Mouse (Mus musculus): ENCODE results near the gene Gm20388. TPM values are rescaled to one million over a fixed set of nuclear protein-coding genes. Genes with fewer than 3 reads are reported as not detected.

Gene Gm20388
- polyA plus RNA-seq, 1 experiment from 2014 or later = 5.5 TPM

GRCm38 (mm10) chr8:123787254-123787897, 3876.7 kb downstream of the Gm20388 start:
- no peak overlapping the region for H3K4me3 ChIP-seq
- no peaks in the 10 kb centered on the region for H3K36me3 ChIP-seq (replicated peaks)
- DNase-seq (ENCODE audit: extremely low spot score, low spot score) = no peak
- WGBS = 69% methylated on average over 21 of the region's 21 CpGs
- H3K9me3 ChIP-seq = no peaks in the 10 kb centered on the region
- H3K4me1 ChIP-seq = peaks cover 47% of the 10 kb centered on the region
- H3K27ac ChIP-seq = no peak overlapping the region
- H3K27me3 ChIP-seq (ENCODE audit: poor library complexity, severe bottlenecking) = peaks cover 14% of the 10 kb centered on the region; the same call in 1 of the 2 replicates

- H3K4me1 ChIP-seq = peaks cover 53% of the 10 kb centered on the region
- no peaks in the 10 kb centered on the region for H3K36me3 ChIP-seq (replicated peaks)
- H3K27me3 ChIP-seq (ENCODE audit: poor library complexity, severe bottlenecking) = peaks cover 23% of the 10 kb centered on the region; the same call in 1 of the 2 replicates
- H3K9me3 ChIP-seq = no peaks in the 10 kb centered on the region
- 64% methylated on average over 14 of the region's 14 CpGs for WGBS
- H3K4me3 ChIP-seq = no peak overlapping the region
- no peak for DNase-seq (ENCODE audit: extremely low spot score, low spot score)
- no peak overlapping the region for H3K27ac ChIP-seq
These were observed 3878.0 kb downstream of the Gm20388 start for GRCm38 (mm10) chr8:123788416-123789170.

- no peaks in the 10 kb centered on the region for H3K9me3 ChIP-seq
- peaks cover 23% of the 10 kb centered on the region; the same call in 1 of the 2 replicates for H3K27me3 ChIP-seq (ENCODE audit: poor library complexity, severe bottlenecking)
- no peaks in the 10 kb centered on the region for H3K36me3 ChIP-seq (replicated peaks)
- 76% methylated on average over 9 of the region's 9 CpGs for WGBS
- H3K4me3 ChIP-seq = no peak overlapping the region
- peaks cover 54% of the 10 kb centered on the region for H3K4me1 ChIP-seq
- no peak overlapping the region for H3K27ac ChIP-seq
- no peak for DNase-seq (ENCODE audit: extremely low spot score, low spot score)
These were observed 3878.8 kb downstream of the Gm20388 start for GRCm38 (mm10) chr8:123789461-123789860.

GRCm38 (mm10) chr8:123789970-123790369, 3879.3 kb downstream of the Gm20388 start:
- Histone ChIP-seq H3K4me1 (peaks cover 58% of the 10 kb centered on the region), H3K27me3 (ENCODE audit: poor library complexity, severe bottlenecking) (peaks cover 23% of the 10 kb centered on the region; the same call in 1 of the 2 replicates), H3K4me3 (no peak overlapping the region), H3K27ac (peak overlapping the region; percentile 90), H3K36me3 (replicated peaks) (no peaks in the 10 kb centered on the region), H3K9me3 (no peaks in the 10 kb centered on the region)
- peak; percentile 95 for DNase-seq (ENCODE audit: extremely low spot score, low spot score)
- 4% methylated on average over 4 of the region's 4 CpGs for WGBS

GRCm38 (mm10) chr8:123791101-123791844, 3880.6 kb downstream of the Gm20388 start:
- H3K4me1 ChIP-seq = peaks cover 58% of the 10 kb centered on the region
- WGBS = 32% methylated on average over 16 of the region's 16 CpGs
- peak; percentile 78 for DNase-seq (ENCODE audit: extremely low spot score, low spot score)
- no peaks in the 10 kb centered on the region for H3K9me3 ChIP-seq
- peaks cover 23% of the 10 kb centered on the region; the same call in 1 of the 2 replicates for H3K27me3 ChIP-seq (ENCODE audit: poor library complexity, severe bottlenecking)
- no peaks in the 10 kb centered on the region for H3K36me3 ChIP-seq (replicated peaks)
- H3K27ac ChIP-seq = peak overlapping the region; percentile 90
- peak overlapping the region; percentile 24; the same call in 1 of the 2 replicates for H3K4me3 ChIP-seq

- Histone ChIP-seq H3K4me3 (peak overlapping the region; percentile 24; the same call in 1 of the 2 replicates), H3K27me3 (ENCODE audit: poor library complexity, severe bottlenecking) (peaks cover 23% of the 10 kb centered on the region; the same call in 1 of the 2 replicates), H3K27ac (peak overlapping the region; percentile 90), H3K36me3 (replicated peaks) (no peaks in the 10 kb centered on the region), H3K9me3 (no peaks in the 10 kb centered on the region), H3K4me1 (peaks cover 54% of the 10 kb centered on the region)
- 75% methylated on average over 7 of the region's 7 CpGs for WGBS
- no peak for DNase-seq (ENCODE audit: extremely low spot score, low spot score)
These were observed 3881.2 kb downstream of the Gm20388 start for GRCm38 (mm10) chr8:123791845-123792225.

GRCm38 (mm10) chr8:123793900-123794299, 3883.3 kb downstream of the Gm20388 start:
- WGBS = 85% methylated on average over 10 of the region's 10 CpGs
- Histone ChIP-seq H3K4me3 (no peak overlapping the region), H3K27ac (0 out of 2 replicates have a peak overlapping the region, but pooled peaks have one; percentile 9), H3K4me1 (peaks cover 45% of the 10 kb centered on the region), H3K9me3 (no peaks in the 10 kb centered on the region), H3K36me3 (replicated peaks) (no peaks in the 10 kb centered on the region), H3K27me3 (ENCODE audit: poor library complexity, severe bottlenecking) (peaks cover 18% of the 10 kb centered on the region; the same call in 1 of the 2 replicates)
- DNase-seq (ENCODE audit: extremely low spot score, low spot score) = no peak

GRCm38 (mm10) chr8:123794766-123795165, 3884.1 kb downstream of the Gm20388 start:
- Histone ChIP-seq H3K9me3 (no peaks in the 10 kb centered on the region), H3K36me3 (replicated peaks) (no peaks in the 10 kb centered on the region), H3K4me3 (no peak overlapping the region), H3K27ac (no peak overlapping the region), H3K27me3 (ENCODE audit: poor library complexity, severe bottlenecking) (peaks cover 15% of the 10 kb centered on the region; the same call in 1 of the 2 replicates), H3K4me1 (peaks cover 48% of the 10 kb centered on the region)
- no peak for DNase-seq (ENCODE audit: extremely low spot score, low spot score)
- WGBS = 84% methylated on average over 4 of the region's 4 CpGs

- H3K27me3 ChIP-seq (ENCODE audit: poor library complexity, severe bottlenecking) = peaks cover 9% of the 10 kb centered on the region; the same call in 1 of the 2 replicates
- no peak overlapping the region for H3K4me3 ChIP-seq
- no peak overlapping the region for H3K27ac ChIP-seq
- peaks cover 32% of the 10 kb centered on the region for H3K4me1 ChIP-seq
- no peaks in the 10 kb centered on the region for H3K36me3 ChIP-seq (replicated peaks)
- peaks cover 7% of the 10 kb centered on the region; the same call in 1 of the 2 replicates for H3K9me3 ChIP-seq
- WGBS = 53% methylated on average over 4 of the region's 4 CpGs
- DNase-seq (ENCODE audit: extremely low spot score, low spot score) = no peak
These were observed 3886.1 kb downstream of the Gm20388 start for GRCm38 (mm10) chr8:123796758-123797157.

- H3K4me3 ChIP-seq = no peak overlapping the region
- no peak for DNase-seq (ENCODE audit: extremely low spot score, low spot score)
- peaks cover 21% of the 10 kb centered on the region for H3K4me1 ChIP-seq
- H3K27ac ChIP-seq = no peak overlapping the region
- no peaks in the 10 kb centered on the region for H3K36me3 ChIP-seq (replicated peaks)
- H3K9me3 ChIP-seq = peaks cover 7% of the 10 kb centered on the region; the same call in 1 of the 2 replicates
- 94% methylated on average over 15 of the region's 15 CpGs for WGBS
- peaks cover 4% of the 10 kb centered on the region; the same call in 1 of the 2 replicates for H3K27me3 ChIP-seq (ENCODE audit: poor library complexity, severe bottlenecking)
These were observed 3887.3 kb downstream of the Gm20388 start for GRCm38 (mm10) chr8:123797928-123798327.

- Histone ChIP-seq H3K27me3 (ENCODE audit: poor library complexity, severe bottlenecking) (no peaks in the 10 kb centered on the region), H3K36me3 (replicated peaks) (no peaks in the 10 kb centered on the region), H3K9me3 (peaks cover 7% of the 10 kb centered on the region; the same call in 1 of the 2 replicates), H3K4me3 (no peak overlapping the region), H3K4me1 (peaks cover 20% of the 10 kb centered on the region; the same call in 1 of the 2 replicates), H3K27ac (0 out of 2 replicates have a peak overlapping the region, but pooled peaks have one; percentile 4)
- 87% methylated on average over 6 of the region's 6 CpGs for WGBS
- DNase-seq (ENCODE audit: extremely low spot score, low spot score) = no peak
These were observed 3888.8 kb downstream of the Gm20388 start for GRCm38 (mm10) chr8:123799434-123799833.

GRCm38 (mm10) chr8:123799885-123800284, 3889.2 kb downstream of the Gm20388 start:
- no peak overlapping the region for H3K27ac ChIP-seq
- no peaks in the 10 kb centered on the region for H3K27me3 ChIP-seq (ENCODE audit: poor library complexity, severe bottlenecking)
- H3K4me3 ChIP-seq = no peak overlapping the region
- 71% methylated on average over 3 of the region's 3 CpGs for WGBS
- peaks cover 7% of the 10 kb centered on the region; the same call in 1 of the 2 replicates for H3K9me3 ChIP-seq
- peak; percentile 30 for DNase-seq (ENCODE audit: extremely low spot score, low spot score)
- peaks cover 15% of the 10 kb centered on the region; the same call in 1 of the 2 replicates for H3K4me1 ChIP-seq
- no peaks in the 10 kb centered on the region for H3K36me3 ChIP-seq (replicated peaks)
